In genomic region chrX:20059381-20059971, GRCm38 (mm10) we compare ENCODE assay signal across 8 mouse cellular contexts. TPM values are rescaled to one million over a fixed set of nuclear protein-coding genes. Genes with fewer than 3 reads are reported as not detected.
DNase-seq lines count a peak whose midpoint lies in the region; ATAC-seq lines count a peak whose summit lies in the region.

Gene Chst7, plus strand, starts transcription at chrX:20059560.

- peak within 1 kb of the TSS; percentile 59 for H3K4me3 ChIP-seq in embryonic facial prominence, embryonic 10.5 days
- H3K4me3 ChIP-seq in intestine, embryonic 15.5 days (replicated peaks), result peak within 1 kb of the TSS; percentile 44

- WGBS in embryonic facial prominence, embryonic 10.5 days, result 14% methylated on average over 40 of the region's 40 CpGs
- 25% methylated on average over 40 of the region's 40 CpGs for WGBS in intestine, embryonic 15.5 days

- H3K9me3 ChIP-seq in embryonic facial prominence, embryonic 10.5 days, result peaks cover 15% of the 10 kb centered on the region; the same call in 1 of the 2 replicates
- no peaks in the 10 kb centered on the region for H3K9me3 ChIP-seq in intestine, embryonic 15.5 days

- intact Hi-C loops in left cerebral cortex, postnatal 4 days (cut with DNase I), result no loop called here

- ATAC-seq in granulocyte monocyte progenitor cell, adult 5-6 weeks (replicated peaks; ENCODE audit: poor library complexity, severe bottlenecking), result peak; percentile 98
- ATAC-seq in intestine, embryonic 15.5 days, result peak; percentile 96
- ATAC-seq in megakaryocyte-erythroid progenitor cell, adult 5-6 weeks (replicated peaks; ENCODE audit: low FRiP score, low TSS enrichment, poor library complexity, severe bottlenecking), result peak; percentile 67

- no peak within 1 kb of the TSS for H3K9ac ChIP-seq in intestine, embryonic 15.5 days

- no peaks in the 10 kb centered on the region for H3K36me3 ChIP-seq in embryonic facial prominence, embryonic 10.5 days (replicated peaks)
- no peaks in the 10 kb centered on the region for H3K36me3 ChIP-seq in intestine, embryonic 15.5 days

- H3K4me2 ChIP-seq in intestine, embryonic 15.5 days (replicated peaks), result peak within 1 kb of the TSS; percentile 83

- peak; percentile 4 to 14 for DNase-seq in adrenal gland, postnatal 4 days (ENCODE audit: low spot score in 2 of 2)
- DNase-seq in embryonic facial prominence, embryonic 10.5 days (ENCODE audit: low spot score), result peak; percentile 80
- peak; percentile 40 for DNase-seq in left cerebral cortex, postnatal 4 days
- DNase-seq in skeletal muscle tissue, adult 2 months (ENCODE audit: low read depth, low spot score), result peak; percentile 57
- DNase-seq in natural killer cell, adult 2 months (ENCODE audit: low spot score in 2 of 2), result no peak

- H3K27ac ChIP-seq in embryonic facial prominence, embryonic 10.5 days (replicated peaks), result no peak within 1 kb of the TSS
- H3K27ac ChIP-seq in intestine, embryonic 15.5 days, result no peak within 1 kb of the TSS

- H3K4me1 ChIP-seq in embryonic facial prominence, embryonic 10.5 days, result 0 out of 2 replicates have a peak, but pooled peaks cover 9% of the 10 kb centered on the region
- no peaks in the 10 kb centered on the region for H3K4me1 ChIP-seq in intestine, embryonic 15.5 days (replicated peaks)

- peaks cover 20% of the 10 kb centered on the region for H3K27me3 ChIP-seq in embryonic facial prominence, embryonic 10.5 days (replicated peaks; ENCODE audit: low read depth, poor library complexity, severe bottlenecking)
- H3K27me3 ChIP-seq in intestine, embryonic 15.5 days (replicated peaks), result 0 out of 2 replicates have a peak, but pooled peaks cover 6% of the 10 kb centered on the region

RNA-seq across cellular contexts. Expression of gene Chst7, which starts in this region (rescaled TPM):
- total RNA-seq in adrenal gland, postnatal 4 days (2021), result 1 to 10 TPM; 2.9 to 3.2 TPM
- 2.6 and 3.0 TPM in 2 replicates for polyA plus RNA-seq in embryonic facial prominence, embryonic 10.5 days (2016; fragmentation: Nextera tagmentation; extraction: Ambion mirVana)
- not detected in 2 replicates for total RNA-seq in granulocyte monocyte progenitor cell, adult 5-6 weeks (2014; fragmentation: Nextera tagmentation)
- total RNA-seq in granulocyte monocyte progenitor cell, adult 5-6 weeks (2017), result not detected in 2 replicates
- polyA plus RNA-seq in intestine, embryonic 15.5 days (2015; fragmentation: Nextera tagmentation; extraction: Ambion mirVana), result 3.7 TPM in 2 replicates
- 1 to 10 TPM; 4.2 to 5.2 TPM for total RNA-seq in left cerebral cortex, postnatal 4 days (2021)
- total RNA-seq in megakaryocyte-erythroid progenitor cell, adult 5-6 weeks (2014; fragmentation: Nextera tagmentation), result not detected in 2 replicates
- not detected in 2 replicates for total RNA-seq in megakaryocyte-erythroid progenitor cell, adult 5-6 weeks (2017)

Comparison
In these comparisons a context has a peak if more than half of its experiments do, and no peak if none do; other contexts are left out.
1. Peak in ATAC-seq in granulocyte monocyte progenitor cell, adult 5-6 weeks; RNA of the gene not detected or under 1 TPM.
2. Peak in ATAC-seq in megakaryocyte-erythroid progenitor cell, adult 5-6 weeks; RNA of the gene not detected or under 1 TPM.
3. DNase-seq: peak in adrenal gland, postnatal 4 days (2 of 2), embryonic facial prominence, embryonic 10.5 days (single experiment), left cerebral cortex, postnatal 4 days (single experiment) and skeletal muscle tissue, adult 2 months (single experiment); none in natural killer cell, adult 2 months (0 of 2).
4. Peak in every context shown above with its lines, with median percentiles within 50 percentile points of each other: ATAC-seq.